Mouse (Mus musculus) layer of hippocampus, postnatal 14 days (tissue): ENCODE measurements around the gene Prkce. TPM values are rescaled to one million over a fixed set of nuclear protein-coding genes. Genes with fewer than 3 reads are reported as not detected.

ENCODE experiments used
- DNase-seq, 2 experiments: peaks; one replicate each; pipeline ENCODE4 v3.0.0; 2021 to 2022; ENCODE audit warnings: low spot score in 2 of 2, mixed read lengths in 1 of 2
- long read RNA-seq, 2 experiments: library from polyadenylated mRNA; stranded (forward); transcript quantifications; one replicate each; pipeline ENCODE4 v2.0.0; 2021
- total RNA-seq, 2 experiments: library from RNA; stranded (reverse); gene quantifications; 2 replicates each; pipeline ENCODE4 v1.2.3; 2021

Gene Prkce
- 100 to 1,000 TPM; 380 TPM for total RNA-seq
- long read RNA-seq, experiment 1, full-length matches to known transcripts: 138 of 220 reads
- long read RNA-seq, experiment 1, partial matches to known transcripts: 71 of 220 reads
- long read RNA-seq, experiment 1, other reads (novel, unspliced or antisense): 11 of 220 reads
- long read RNA-seq, experiment 2, full-length matches to known transcripts: 129 of 234 reads
- long read RNA-seq, experiment 2, partial matches to known transcripts: 91 of 234 reads
- long read RNA-seq, experiment 2, other reads (novel, unspliced or antisense): 14 of 234 reads

GRCm38 (mm10) chr17:86167320-86168230 is at the start of gene Prkce:
Gene Prkce, plus strand, starts transcription at chr17:86167785.
- DNase-seq: peak; percentile 80 to 86

GRCm38 (mm10) chr17:86123146-86123545 is 44.4 kb upstream of the Prkce start:
- no peak for DNase-seq

- no peak for DNase-seq
These were observed 41.7 kb upstream of the Prkce start for GRCm38 (mm10) chr17:86125908-86126307.

- DNase-seq: no peak
These were observed 39.4 kb upstream of the Prkce start for GRCm38 (mm10) chr17:86128198-86128597.

GRCm38 (mm10) chr17:86132534-86132933 is 35.1 kb upstream of the Prkce start:
- no peak for DNase-seq

GRCm38 (mm10) chr17:86134461-86134860 is 33.1 kb upstream of the Prkce start:
- DNase-seq: no peak

- no peak for DNase-seq
These were observed 31.8 kb upstream of the Prkce start for GRCm38 (mm10) chr17:86135835-86136234.

GRCm38 (mm10) chr17:86144537-86145078 is 23.0 kb upstream of the Prkce start:
- no peak for DNase-seq

GRCm38 (mm10) chr17:86145079-86145951 is 22.3 kb upstream of the Prkce start, which contains the start of gene Srbd1:
Gene Srbd1, minus strand, starts transcription at chr17:86145175.
- DNase-seq: peak; percentile 83 to 92

GRCm38 (mm10) chr17:86149726-86150125 is 17.9 kb upstream of the Prkce start:
- DNase-seq: no peak

- peak; percentile 52 to 79 for DNase-seq
These were observed 16.7 kb upstream of the Prkce start for GRCm38 (mm10) chr17:86150867-86151348.

GRCm38 (mm10) chr17:86156999-86157398 is 10.6 kb upstream of the Prkce start:
- DNase-seq: no peak

- no peak for DNase-seq
These were observed 4.9 kb upstream of the Prkce start for GRCm38 (mm10) chr17:86162672-86163071.

- DNase-seq: no peak
These were observed 3.2 kb upstream of the Prkce start for GRCm38 (mm10) chr17:86164416-86164815.

- DNase-seq: no peak
These were observed 1.5 kb upstream of the Prkce start for GRCm38 (mm10) chr17:86166051-86166566.

- peak; percentile 67 to 75 for DNase-seq
These were observed 842 bp upstream of the Prkce start for GRCm38 (mm10) chr17:86166567-86167319.

- peak; percentile 41 to 43 for DNase-seq
These were observed 821 bp downstream of the Prkce start for GRCm38 (mm10) chr17:86168231-86168981.

GRCm38 (mm10) chr17:86169092-86169491 is 1.5 kb downstream of the Prkce start:
- DNase-seq: peak in 1 of 2 experiments; percentile 19
